Mouse (Mus musculus) induced T-regulatory cell, adult 2 months (primary cell): ENCODE measurements around the gene Dkk2.

ENCODE experiments used
- DNase-seq: peaks from one replicate; pipeline ENCODE4 v3.0.0-alpha.2; 2012; ENCODE audit warnings: low read depth

Gene Dkk2

GRCm38 (mm10) chr3:132125227-132125740 lies 40.2 kb downstream of the Dkk2 start:
- no peak for DNase-seq

- no peak for DNase-seq
Observed at GRCm38 (mm10) chr3:132129730-132130274, 44.7 kb downstream of the Dkk2 start.

- DNase-seq = no peak
Observed at GRCm38 (mm10) chr3:132130781-132131180, 45.7 kb downstream of the Dkk2 start.

GRCm38 (mm10) chr3:132131939-132132338 lies 46.8 kb downstream of the Dkk2 start:
- no peak for DNase-seq

- no peak for DNase-seq
Observed at GRCm38 (mm10) chr3:132134502-132134901, 49.4 kb downstream of the Dkk2 start.

- no peak for DNase-seq
Observed at GRCm38 (mm10) chr3:132137802-132138378, 52.8 kb downstream of the Dkk2 start.

- no peak for DNase-seq
Observed at GRCm38 (mm10) chr3:132141031-132141430, 55.9 kb downstream of the Dkk2 start.

GRCm38 (mm10) chr3:132149446-132150025 lies 64.4 kb downstream of the Dkk2 start:
- DNase-seq = no peak

GRCm38 (mm10) chr3:132158817-132159216 lies 73.7 kb downstream of the Dkk2 start:
- no peak for DNase-seq

GRCm38 (mm10) chr3:132168911-132169310 lies 83.8 kb downstream of the Dkk2 start:
- DNase-seq = no peak

GRCm38 (mm10) chr3:132186888-132187552 lies 101.9 kb downstream of the Dkk2 start:
- DNase-seq = no peak

GRCm38 (mm10) chr3:132201950-132202349 lies 116.9 kb downstream of the Dkk2 start:
- no peak for DNase-seq

- no peak for DNase-seq
Observed at GRCm38 (mm10) chr3:132202665-132203064, 117.6 kb downstream of the Dkk2 start.

- no peak for DNase-seq
Observed at GRCm38 (mm10) chr3:132207469-132207868, 122.4 kb downstream of the Dkk2 start.

- DNase-seq = no peak
Observed at GRCm38 (mm10) chr3:132211260-132211659, 126.2 kb downstream of the Dkk2 start.

- no peak for DNase-seq
Observed at GRCm38 (mm10) chr3:132219977-132220487, 134.9 kb downstream of the Dkk2 start.

- DNase-seq = no peak
Observed at GRCm38 (mm10) chr3:132227622-132228021, 142.5 kb downstream of the Dkk2 start.
